Mouse (Mus musculus) G1E (cell line): ENCODE measurements around the gene Foxe1. TPM values are rescaled to one million over a fixed set of nuclear protein-coding genes. Genes with fewer than 3 reads are reported as not detected.

Experiments used
- ATAC-seq: 2 replicates; pipeline ENCODE4 v1.8.0; 2016; ENCODE audit warnings: mild to moderate bottlenecking; ENCODE audit not compliant: insufficient number of reproducible peaks, poor library complexity, low FRiP score, severe bottlenecking; ENCODE audit errors: extremely low read depth
- DNase-seq: peaks from one replicate; pipeline ENCODE4 v3.0.0; 2012; ENCODE audit warnings: low spot score
- H3K27me3 ChIP-seq: 2 replicates; pipeline ENCODE4 v1.6.1; 2012; ENCODE audit warnings: mild to moderate bottlenecking, low read length, inconsistent platforms; ENCODE audit not compliant: insufficient read depth
- H3K36me3 ChIP-seq: replicated peaks from 2 replicates; pipeline ENCODE3; 2012; ENCODE audit warnings: mild to moderate bottlenecking, inconsistent platforms
- H3K4me1 ChIP-seq: 2 replicates; pipeline ENCODE4 v1.6.1; 2012; ENCODE audit warnings: low read depth, low read length, inconsistent platforms, mixed read lengths; ENCODE audit not compliant: insufficient read depth
- H3K4me3 ChIP-seq: 2 replicates; pipeline ENCODE4 v1.5.1; 2012; ENCODE audit warnings: low read depth, mild to moderate bottlenecking, inconsistent platforms, low read length, moderate library complexity, mixed read lengths
- H3K9me3 ChIP-seq: replicated peaks from 2 replicates; pipeline ENCODE4 v1.6.1; 2012; ENCODE audit warnings: inconsistent platforms
- CTCF ChIP-seq: IDR thresholded peaks from 2 replicates; pipeline ENCODE4 v1.5.1; 2012; ENCODE audit warnings: low read depth, low read length, inconsistent platforms, mixed read lengths
- GATA1 ChIP-seq: IDR thresholded peaks from 2 replicates; pipeline ENCODE4 v1.6.1; 2012; ENCODE audit warnings: borderline replicate concordance, low read length, inconsistent platforms, mixed read lengths
- GATA2 ChIP-seq: IDR thresholded peaks from 2 replicates; pipeline ENCODE4 v1.6.1; 2012; ENCODE audit warnings: low read depth, low read length, inconsistent platforms, borderline replicate concordance
- POLR2AphosphoS5 ChIP-seq: IDR thresholded peaks from 2 replicates; pipeline ENCODE4 v1.6.1; 2012; ENCODE audit warnings: low read depth, low read length, inconsistent platforms; ENCODE audit not compliant: insufficient replicate concordance
- TAL1 ChIP-seq: conservative IDR thresholded peaks from 2 replicates; pipeline ENCODE4 v1.6.1; 2012; ENCODE audit warnings: low read depth, low read length, inconsistent platforms, mixed read lengths
- polyA plus RNA-seq: library from polyadenylated mRNA; stranded (reverse); fragments of >175 nt; gene quantifications from 2 replicates; pipeline ENCODE4 v1.2.3, GENCODE M21; 2012
- total RNA-seq, 2 experiments: library from RNA; stranded (forward) in 1 of 2; stranded (reverse) in 1 of 2; fragments of 200-1000 nt in 1 of 2; fragments of >200 nt in 1 of 2; fragmentation: Nextera tagmentation in 1 of 2; gene quantifications; 2 replicates each; pipeline ENCODE4 v1.2.3; 2014 to 2017

Foxe1 gene
- total RNA-seq (2014; fragmentation: Nextera tagmentation) (not detected in 2 replicates), total RNA-seq (2017) (not detected in 2 replicates), polyA plus RNA-seq (not detected in 2 replicates)

DNA sequence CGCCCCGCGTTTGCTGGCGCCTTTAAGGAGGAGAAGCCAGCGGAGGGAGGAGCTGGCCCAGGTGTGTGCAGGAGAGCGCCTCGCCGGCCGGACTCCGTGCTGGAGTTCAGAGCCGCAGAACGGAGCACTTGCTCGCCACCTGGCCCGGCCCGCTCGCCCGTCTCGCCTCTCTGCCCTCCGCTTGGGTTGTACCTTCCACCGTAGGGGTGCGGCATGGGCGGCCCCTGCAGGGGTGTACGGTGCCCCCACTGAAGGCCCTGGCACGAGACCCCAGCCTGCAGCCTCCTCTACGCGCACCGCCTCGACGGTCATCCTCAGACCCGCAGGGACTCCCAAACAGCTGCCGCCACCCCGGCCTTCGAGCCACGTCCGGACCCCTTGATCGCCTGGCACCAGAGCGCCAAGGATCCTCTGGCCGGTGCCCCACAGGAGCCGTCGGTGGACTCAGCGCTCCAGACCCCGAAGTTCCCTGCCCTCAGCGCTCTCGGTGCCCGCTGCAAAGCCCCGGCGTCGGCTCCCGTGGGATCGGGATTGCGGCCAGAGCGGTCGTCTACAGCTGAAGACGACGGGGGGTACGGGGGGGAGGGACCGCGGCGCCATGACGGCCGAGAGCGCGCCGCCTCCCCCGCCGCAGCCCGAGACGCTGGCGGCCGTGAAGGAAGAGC lies at the start of gene Foxe1:
Gene Foxe1 (plus strand): TSS at position 14 of the 665 bp plus-strand sequence.
- DNase-seq (no peak), ATAC-seq (no peak)
- Histone ChIP-seq H3K4me1 (no peaks in the 10 kb centered on the region), H3K4me3 (no peak within 1 kb of the TSS; the same call in 1 of the 2 replicates), H3K36me3 (no peaks in the 10 kb centered on the region), H3K27me3 (peaks cover 10% of the 10 kb centered on the region; the same call in 1 of the 2 replicates), H3K9me3 (peaks cover 29% of the 10 kb centered on the region)
- TF ChIP-seq CTCF: no peak
- TF ChIP-seq POLR2AphosphoS5: no peak
- TF ChIP-seq TAL1: no peak
- TF ChIP-seq GATA2: no peak

DNA sequence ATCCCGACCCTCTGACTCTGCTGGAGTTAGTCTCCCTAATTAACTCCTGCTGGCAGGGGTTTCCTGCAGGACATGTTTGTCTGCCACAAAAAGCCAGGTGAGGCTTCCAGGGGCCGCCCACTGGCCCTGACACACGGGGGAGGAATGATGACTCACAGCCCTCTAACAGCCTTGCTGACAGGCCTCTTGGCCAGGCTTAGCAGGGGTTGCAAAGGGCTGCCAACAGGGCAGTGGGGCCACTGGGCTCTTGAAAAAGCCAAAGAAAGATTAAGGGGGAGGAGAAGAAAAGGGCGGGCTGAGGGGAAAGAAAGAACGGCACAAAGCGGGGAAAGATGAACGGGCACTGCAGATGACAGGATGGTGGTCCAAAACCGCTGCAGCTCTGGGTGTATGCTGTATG lies 39.3 kb upstream of the Foxe1 start:
- no peaks in the 10 kb centered on the region for H3K36me3 ChIP-seq
- H3K27me3 ChIP-seq: peaks cover 40% of the 10 kb centered on the region
- ATAC-seq (no peak), DNase-seq (peak; percentile 12)
- no peak for TF ChIP-seq TAL1
- TF ChIP-seq GATA2: no peak
- no peak for TF ChIP-seq POLR2AphosphoS5
- TF ChIP-seq CTCF: no peak
- TF ChIP-seq GATA1: no peak
- peak overlapping the region; percentile 30; the same call in 1 of the 2 replicates for H3K4me3 ChIP-seq
- H3K9me3 ChIP-seq: no peaks in the 10 kb centered on the region
- H3K4me1 ChIP-seq: peaks cover 24% of the 10 kb centered on the region

GRCm38 (mm10) chr4:46304757-46305384 lies 38.5 kb upstream of the Foxe1 start:
- TF ChIP-seq POLR2AphosphoS5 (no peak), TAL1 (no peak), CTCF (no peak), GATA1 (no peak), GATA2 (no peak)
- peaks cover 24% of the 10 kb centered on the region for H3K4me1 ChIP-seq
- no peaks in the 10 kb centered on the region for H3K36me3 ChIP-seq
- H3K27me3 ChIP-seq: peaks cover 45% of the 10 kb centered on the region
- ATAC-seq (peak; percentile 45), DNase-seq (peak; percentile 77)
- no peaks in the 10 kb centered on the region for H3K9me3 ChIP-seq
- H3K4me3 ChIP-seq: peak overlapping the region; percentile 77

DNA sequence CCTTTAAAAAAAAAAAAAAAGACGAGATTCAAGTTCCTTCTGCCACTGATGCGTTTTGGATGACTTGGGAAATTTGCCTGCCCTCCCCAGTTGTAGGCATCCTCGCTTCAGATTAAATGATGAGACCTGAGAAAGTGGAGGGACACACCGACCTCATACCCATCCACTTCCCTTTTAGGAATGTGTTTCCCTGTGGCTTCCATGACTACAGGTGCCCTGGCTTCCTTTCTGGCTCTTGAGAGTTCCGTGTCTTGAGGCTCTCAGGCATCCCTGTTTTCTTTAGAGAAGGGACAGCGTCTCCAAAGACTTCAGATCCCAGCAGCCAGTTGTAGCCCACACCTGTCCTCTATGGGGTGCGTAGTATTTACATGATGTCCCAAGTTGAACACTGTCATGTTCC lies 38.0 kb upstream of the Foxe1 start:
- Histone ChIP-seq H3K4me1 (peaks cover 24% of the 10 kb centered on the region), H3K4me3 (peak overlapping the region; percentile 77; the same call in 1 of the 2 replicates), H3K27me3 (peaks cover 45% of the 10 kb centered on the region), H3K36me3 (no peaks in the 10 kb centered on the region), H3K9me3 (no peaks in the 10 kb centered on the region)
- DNase-seq: peak; percentile 6
- TF ChIP-seq GATA1 (no peak), POLR2AphosphoS5 (no peak), TAL1 (no peak), GATA2 (no peak), CTCF (no peak)
- ATAC-seq: no peak

GRCm38 (mm10) chr4:46307341-46307740 lies 36.1 kb upstream of the Foxe1 start:
- Histone ChIP-seq H3K4me1 (peaks cover 24% of the 10 kb centered on the region), H3K4me3 (no peak overlapping the region), H3K9me3 (no peaks in the 10 kb centered on the region), H3K36me3 (no peaks in the 10 kb centered on the region), H3K27me3 (peaks cover 44% of the 10 kb centered on the region)
- TF ChIP-seq POLR2AphosphoS5 (no peak), TAL1 (no peak), GATA2 (no peak), CTCF (no peak), GATA1 (no peak)
- no peak for ATAC-seq
- no peak for DNase-seq

DNA sequence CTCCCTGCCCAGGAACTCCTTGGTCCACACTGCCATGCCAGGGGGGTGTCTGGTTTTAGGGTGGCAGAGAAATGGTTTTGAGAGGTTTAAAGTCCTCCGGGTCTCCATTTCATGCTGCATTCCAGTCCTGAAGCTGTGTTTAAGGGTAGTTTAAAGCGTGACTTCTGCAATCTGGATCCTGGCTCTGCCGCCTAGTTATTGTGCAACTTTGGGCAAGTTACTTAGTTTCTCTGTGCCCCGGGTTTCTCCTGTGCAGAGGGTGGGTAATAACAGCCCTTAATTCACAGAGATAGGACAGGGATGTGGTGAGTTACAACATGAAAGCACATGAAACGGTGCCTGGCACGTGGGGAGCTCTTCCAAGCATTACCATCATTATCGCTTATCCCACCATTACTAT lies 35.5 kb upstream of the Foxe1 start:
- Histone ChIP-seq H3K9me3 (no peaks in the 10 kb centered on the region), H3K4me3 (no peak overlapping the region), H3K36me3 (no peaks in the 10 kb centered on the region), H3K27me3 (peaks cover 48% of the 10 kb centered on the region), H3K4me1 (peaks cover 24% of the 10 kb centered on the region)
- ATAC-seq (no peak), DNase-seq (no peak)
- TF ChIP-seq POLR2AphosphoS5 (no peak), TAL1 (no peak), CTCF (no peak), GATA1 (no peak), GATA2 (no peak)
